Mouse (Mus musculus) cerebellum, adult 8-10 months (tissue): Measurements from ENCODE around the gene Grb10.

ENCODE experiments used
- DNase-seq: peaks from one replicate; pipeline ENCODE4 v3.0.0; 2022

The Grb10 gene

DNA sequence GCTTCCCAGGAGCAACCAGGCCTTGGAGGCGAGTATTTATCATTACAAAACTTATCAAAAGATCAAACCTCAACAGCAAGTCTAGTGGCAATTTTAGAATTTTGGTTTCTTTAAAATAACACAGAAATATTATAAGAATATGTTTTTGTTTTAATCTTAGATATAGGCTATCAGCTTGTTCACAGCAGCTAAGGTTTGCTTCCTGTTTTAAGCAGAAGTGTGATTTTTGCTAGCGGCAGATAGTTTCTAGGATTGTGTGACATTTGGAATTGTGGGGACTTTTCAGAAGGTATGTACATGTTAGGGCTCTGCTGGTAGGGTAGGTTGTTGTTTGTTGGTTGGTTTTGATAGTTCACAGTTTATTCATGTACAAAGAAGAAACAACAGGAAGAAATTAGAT, 143.0 kb downstream of the Grb10 start:
- DNase-seq, result no peak

- no peak for DNase-seq
Observed at GRCm38 (mm10) chr11:11893769-11894168, 144.7 kb downstream of the Grb10 start.

- DNase-seq, result no peak
Observed at GRCm38 (mm10) chr11:11892993-11893602, 145.4 kb downstream of the Grb10 start.

DNA sequence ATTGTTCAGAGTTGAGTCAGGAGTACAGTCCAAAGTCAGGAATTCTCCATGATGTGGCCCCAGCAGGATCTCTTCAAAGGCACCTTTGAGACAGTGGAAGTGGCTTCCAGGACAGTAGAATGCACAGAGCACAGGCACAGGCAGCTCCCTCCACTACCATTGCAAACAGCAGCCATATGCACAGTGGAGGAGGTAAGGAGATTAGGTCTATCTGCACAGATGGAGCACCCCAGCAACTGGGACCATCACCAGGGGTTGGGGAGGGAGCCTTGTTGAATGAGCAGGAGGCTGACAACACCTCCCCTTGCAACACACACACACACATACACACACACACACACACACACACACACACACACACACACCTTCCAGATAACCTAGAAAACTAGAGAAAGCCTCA, 146.7 kb downstream of the Grb10 start:
- no peak for DNase-seq

- DNase-seq, result no peak
Observed at GRCm38 (mm10) chr11:11890139-11890741, 148.2 kb downstream of the Grb10 start.

GRCm38 (mm10) chr11:11888727-11889126, 149.8 kb downstream of the Grb10 start:
- no peak for DNase-seq

- no peak for DNase-seq
Observed at GRCm38 (mm10) chr11:11888051-11888450, 150.4 kb downstream of the Grb10 start.

GRCm38 (mm10) chr11:11886403-11886998, 152.0 kb downstream of the Grb10 start:
- no peak for DNase-seq

GRCm38 (mm10) chr11:11885921-11886320, 152.6 kb downstream of the Grb10 start:
- no peak for DNase-seq

- no peak for DNase-seq
Observed at GRCm38 (mm10) chr11:11885246-11885643, 153.2 kb downstream of the Grb10 start.

DNA sequence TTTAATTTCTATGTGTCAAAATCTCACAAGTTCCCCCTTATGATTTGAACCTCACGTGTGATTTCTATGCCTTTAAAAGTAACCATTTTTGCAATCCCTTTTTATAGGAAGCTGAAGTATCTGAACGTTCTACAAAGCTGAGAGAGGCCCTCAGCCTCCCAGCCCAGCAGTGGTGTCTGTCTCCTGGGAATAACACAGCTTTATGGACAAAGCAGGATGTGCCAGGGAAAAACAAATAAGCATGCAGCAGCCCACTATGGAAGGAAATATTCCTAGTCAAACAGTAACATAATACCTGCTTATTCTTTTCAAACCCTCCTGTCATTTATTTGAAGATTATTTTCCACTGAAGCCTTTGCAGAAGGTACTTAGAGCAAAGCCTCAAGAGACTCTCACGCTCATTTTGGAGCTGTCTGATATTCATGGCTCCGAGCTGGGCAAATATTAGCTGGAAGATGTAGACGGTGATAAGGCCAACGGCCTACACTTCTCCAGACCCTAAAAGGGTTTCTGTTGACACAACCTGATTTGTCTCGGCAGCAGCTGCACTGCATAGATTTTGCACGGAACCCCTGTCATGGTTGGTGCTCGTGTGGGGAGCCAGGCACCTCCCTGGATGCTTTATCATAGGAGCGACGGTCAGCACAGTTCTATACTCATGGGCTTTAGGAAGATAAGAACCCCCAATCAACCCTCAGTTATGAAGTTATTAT, 153.8 kb downstream of the Grb10 start:
- no peak for DNase-seq

DNA sequence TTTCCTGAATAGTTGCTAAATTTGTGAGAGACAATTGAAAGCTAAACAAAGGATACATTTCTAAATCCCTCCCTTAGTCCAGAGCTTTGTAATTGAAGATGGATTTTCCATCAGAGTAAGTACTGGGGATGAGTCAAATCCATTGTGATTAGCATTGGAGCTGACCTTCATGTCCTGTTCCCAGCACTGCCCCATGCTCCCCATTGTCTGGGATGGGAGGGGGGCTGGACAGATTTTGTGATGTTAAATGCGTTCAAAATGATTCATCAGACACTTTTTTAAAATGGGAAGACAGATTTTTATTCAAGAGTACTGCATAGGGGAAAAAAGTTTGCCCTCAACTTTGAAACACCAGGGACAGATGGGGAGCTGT, 156.7 kb downstream of the Grb10 start:
- no peak for DNase-seq

- DNase-seq, result no peak
Observed at GRCm38 (mm10) chr11:11881026-11881782, 157.3 kb downstream of the Grb10 start.
